Mouse (Mus musculus): Measurements from ENCODE around the gene Slc35d3. TPM values are rescaled to one million over a fixed set of nuclear protein-coding genes. Genes with fewer than 3 reads are reported as not detected.

Gene Slc35d3
- polyA plus RNA-seq (2015; fragmentation: Nextera tagmentation; extraction: Ambion mirVana) = 2.8 and 3.4 TPM in 2 replicates

DNA sequence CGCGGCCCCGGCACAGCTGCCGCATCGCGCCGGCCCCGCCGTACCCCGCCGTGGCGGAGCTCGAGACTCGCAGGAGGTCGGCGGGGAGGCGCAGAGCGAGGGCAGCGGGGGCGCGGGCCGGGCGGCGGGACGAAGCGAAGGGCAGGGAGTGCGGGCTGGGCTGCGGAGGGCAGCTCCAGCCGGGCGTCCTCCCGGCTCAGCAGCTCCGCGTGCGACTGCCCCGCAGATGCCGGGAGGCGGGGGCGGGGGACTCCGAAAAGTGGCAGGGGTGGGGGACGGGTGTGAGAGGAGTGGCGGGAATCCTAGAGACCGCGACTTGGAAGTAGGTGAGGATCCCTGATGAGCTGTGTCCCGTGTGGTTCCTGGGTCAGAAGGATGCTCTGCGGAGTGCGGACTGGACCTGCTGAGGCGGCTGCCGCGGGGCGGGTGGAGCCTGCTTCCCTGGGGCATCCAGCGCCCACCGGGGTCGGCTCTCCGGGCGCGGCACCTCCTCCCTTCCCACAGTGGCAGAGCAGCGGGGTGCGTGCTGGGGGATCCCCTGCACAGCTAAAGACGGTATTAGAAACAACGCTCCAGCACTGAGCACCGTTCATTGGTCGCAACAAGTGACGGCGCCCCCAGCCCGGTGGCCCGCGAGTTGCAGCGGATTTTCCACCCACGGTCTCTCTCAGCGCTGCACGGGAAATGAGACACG is at the start of gene Slc35d3:
TSS of gene Slc35d3 (minus strand) at position 462 of the 694 bp plus-strand sequence.
- H3K27me3 ChIP-seq = peaks cover 44% of the 10 kb centered on the region
- H3K36me3 ChIP-seq = no peaks in the 10 kb centered on the region
- peak; percentile 63 for ATAC-seq (ENCODE audit: low FRiP score, low read depth)
- H3K27ac ChIP-seq (replicated peaks) = no peak within 1 kb of the TSS
- no peaks in the 10 kb centered on the region for H3K9me3 ChIP-seq
- peak within 1 kb of the TSS; percentile 59 for H3K4me3 ChIP-seq
- peaks cover 38% of the 10 kb centered on the region for H3K4me1 ChIP-seq (replicated peaks)
- peak within 1 kb of the TSS; percentile 49 for H3K9ac ChIP-seq
- H3K4me2 ChIP-seq = peak within 1 kb of the TSS; percentile 100
- WGBS = under 1% methylated on average over 67 of the region's 72 CpGs

- Histone ChIP-seq H3K27me3 (no peaks in the 10 kb centered on the region), H3K4me2 (no peak overlapping the region)
- no peak for ATAC-seq (ENCODE audit: low FRiP score, low read depth)
Observed at GRCm38 (mm10) chr10:19900191-19900590, 48.9 kb upstream of the Slc35d3 start.

DNA sequence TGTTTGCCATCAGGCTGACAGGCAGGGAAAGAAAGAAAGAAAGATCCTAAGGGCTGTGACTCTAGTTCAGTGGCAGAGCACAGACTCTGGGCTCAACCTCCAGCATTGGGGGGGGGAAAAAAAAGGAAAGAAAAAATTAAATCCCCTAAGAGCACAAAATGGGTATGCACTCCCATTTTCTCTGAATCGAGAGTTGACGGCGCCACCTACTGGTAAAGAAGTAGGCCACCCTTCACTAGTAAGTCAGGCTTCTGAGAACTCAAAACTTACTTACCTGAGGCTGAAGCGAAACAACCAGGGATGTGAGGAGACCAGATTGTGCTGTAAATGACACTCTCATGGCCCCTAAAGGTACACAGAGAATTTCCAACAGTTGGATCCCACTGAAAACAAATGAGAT is 42.7 kb upstream of the Slc35d3 start:
- WGBS = 22% methylated on average over 4 of the region's 4 CpGs
- H3K27ac ChIP-seq (replicated peaks) = no peak overlapping the region
- H3K9me3 ChIP-seq = no peaks in the 10 kb centered on the region
- ATAC-seq (ENCODE audit: low FRiP score, low read depth) = peak; percentile 34; the same call in 1 of the 2 replicates
- H3K4me1 ChIP-seq (replicated peaks) = no peaks in the 10 kb centered on the region
- H3K4me3 ChIP-seq = no peak overlapping the region
- H3K4me2 ChIP-seq = no peak overlapping the region
- H3K36me3 ChIP-seq = no peaks in the 10 kb centered on the region
- H3K27me3 ChIP-seq = no peaks in the 10 kb centered on the region
- H3K9ac ChIP-seq = no peak overlapping the region

More at GRCm38 (mm10) chr10:19900191-19900590, 48.9 kb upstream of the Slc35d3 start:
- Histone ChIP-seq H3K27ac (replicated peaks) (no peak overlapping the region), H3K9ac (no peak overlapping the region), H3K4me1 (replicated peaks) (no peaks in the 10 kb centered on the region), H3K36me3 (no peaks in the 10 kb centered on the region), H3K4me3 (no peak overlapping the region), H3K9me3 (no peaks in the 10 kb centered on the region)
- WGBS = 79% methylated on average over 2 of the region's 2 CpGs

GRCm38 (mm10) chr10:19893146-19893545 is 41.9 kb upstream of the Slc35d3 start:
- no peak for ATAC-seq (ENCODE audit: low FRiP score, low read depth)
- no peak overlapping the region for H3K4me3 ChIP-seq
- H3K27ac ChIP-seq (replicated peaks) = no peak overlapping the region
- 73% methylated on average over 6 of the region's 6 CpGs for WGBS
- no peak overlapping the region for H3K9ac ChIP-seq
- H3K4me2 ChIP-seq = no peak overlapping the region
- no peaks in the 10 kb centered on the region for H3K27me3 ChIP-seq
- no peaks in the 10 kb centered on the region for H3K36me3 ChIP-seq
- no peaks in the 10 kb centered on the region for H3K9me3 ChIP-seq
- no peaks in the 10 kb centered on the region for H3K4me1 ChIP-seq (replicated peaks)

GRCm38 (mm10) chr10:19891686-19892085 is 40.4 kb upstream of the Slc35d3 start:
- no peaks in the 10 kb centered on the region for H3K36me3 ChIP-seq
- no peak overlapping the region for H3K27ac ChIP-seq (replicated peaks)
- H3K9me3 ChIP-seq = no peaks in the 10 kb centered on the region
- 42% methylated on average over 3 of the region's 3 CpGs for WGBS
- no peaks in the 10 kb centered on the region for H3K27me3 ChIP-seq
- H3K9ac ChIP-seq = no peak overlapping the region
- H3K4me3 ChIP-seq = no peak overlapping the region
- H3K4me2 ChIP-seq = no peak overlapping the region
- no peak for ATAC-seq (ENCODE audit: low FRiP score, low read depth)
- no peaks in the 10 kb centered on the region for H3K4me1 ChIP-seq (replicated peaks)

DNA sequence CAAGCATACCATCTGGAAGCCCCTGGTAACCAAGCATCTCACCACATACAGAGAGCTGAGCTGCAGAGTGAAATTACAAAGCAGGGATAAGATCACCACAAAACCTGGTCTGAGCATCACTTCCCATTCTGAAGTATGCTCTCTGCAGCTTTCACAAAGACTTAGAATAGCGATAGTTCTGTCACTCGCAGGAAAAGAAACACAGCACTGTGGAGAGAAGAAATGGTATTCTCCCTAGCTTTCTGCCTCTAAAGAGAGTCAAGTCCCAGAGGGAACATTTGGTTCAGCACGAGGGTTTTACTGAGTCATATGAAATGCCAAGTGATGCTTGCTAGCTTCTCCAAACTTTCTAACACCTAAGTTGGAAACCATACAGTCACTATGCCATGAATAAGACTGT is 38.6 kb upstream of the Slc35d3 start:
- ATAC-seq (ENCODE audit: low FRiP score, low read depth) = no peak

GRCm38 (mm10) chr10:19886249-19886648 is 35.0 kb upstream of the Slc35d3 start:
- Histone ChIP-seq H3K9me3 (no peaks in the 10 kb centered on the region), H3K27me3 (no peaks in the 10 kb centered on the region), H3K4me2 (no peak overlapping the region), H3K9ac (no peak overlapping the region), H3K27ac (replicated peaks) (no peak overlapping the region), H3K4me1 (replicated peaks) (no peaks in the 10 kb centered on the region), H3K4me3 (no peak overlapping the region), H3K36me3 (no peaks in the 10 kb centered on the region)
- 96% methylated on average over 3 of the region's 3 CpGs for WGBS
- ATAC-seq (ENCODE audit: low FRiP score, low read depth) = no peak

More for the DNA sequence above, 38.6 kb upstream of the Slc35d3 start:
- Histone ChIP-seq H3K9me3 (no peaks in the 10 kb centered on the region), H3K9ac (no peak overlapping the region), H3K4me3 (no peak overlapping the region), H3K36me3 (no peaks in the 10 kb centered on the region), H3K27me3 (no peaks in the 10 kb centered on the region), H3K4me1 (replicated peaks) (no peaks in the 10 kb centered on the region), H3K4me2 (no peak overlapping the region), H3K27ac (replicated peaks) (no peak overlapping the region)
- WGBS = 78% methylated on average over 3 of the region's 3 CpGs

- no peak for ATAC-seq (ENCODE audit: low FRiP score, low read depth)
- Histone ChIP-seq H3K9me3 (no peaks in the 10 kb centered on the region), H3K4me3 (no peak overlapping the region), H3K36me3 (no peaks in the 10 kb centered on the region), H3K27me3 (no peaks in the 10 kb centered on the region), H3K4me1 (replicated peaks) (no peaks in the 10 kb centered on the region), H3K4me2 (no peak overlapping the region), H3K27ac (replicated peaks) (no peak overlapping the region), H3K9ac (no peak overlapping the region)
- WGBS = 76% methylated on average over 4 of the region's 4 CpGs
Observed at GRCm38 (mm10) chr10:19884409-19884808, 33.1 kb upstream of the Slc35d3 start.

DNA sequence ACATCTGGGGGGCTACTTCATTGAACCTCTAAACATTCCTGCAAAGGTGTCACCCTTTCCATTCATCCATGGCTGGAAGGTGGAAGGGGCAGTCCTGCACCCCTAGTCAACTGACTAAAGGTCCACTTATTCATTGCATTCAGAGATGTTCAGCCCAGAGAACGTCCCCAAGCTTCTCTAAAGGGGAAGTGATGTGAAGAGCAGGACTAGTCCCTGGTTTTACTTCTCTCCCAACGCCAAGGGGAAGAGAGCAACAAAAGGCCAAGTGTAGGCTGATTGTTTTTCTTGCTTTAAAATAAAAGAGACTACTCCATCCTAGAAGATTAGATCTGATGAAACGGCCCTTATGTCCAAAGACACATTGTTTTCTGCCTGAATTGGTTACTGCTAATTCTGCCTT is 29.2 kb upstream of the Slc35d3 start:
- Histone ChIP-seq H3K4me3 (no peak overlapping the region), H3K36me3 (no peaks in the 10 kb centered on the region), H3K4me1 (replicated peaks) (no peaks in the 10 kb centered on the region), H3K4me2 (no peak overlapping the region), H3K27ac (replicated peaks) (no peak overlapping the region), H3K27me3 (no peaks in the 10 kb centered on the region), H3K9me3 (no peaks in the 10 kb centered on the region), H3K9ac (no peak overlapping the region)
- 90% methylated on average over 3 of the region's 3 CpGs for WGBS
- ATAC-seq (ENCODE audit: low FRiP score, low read depth) = no peak

DNA sequence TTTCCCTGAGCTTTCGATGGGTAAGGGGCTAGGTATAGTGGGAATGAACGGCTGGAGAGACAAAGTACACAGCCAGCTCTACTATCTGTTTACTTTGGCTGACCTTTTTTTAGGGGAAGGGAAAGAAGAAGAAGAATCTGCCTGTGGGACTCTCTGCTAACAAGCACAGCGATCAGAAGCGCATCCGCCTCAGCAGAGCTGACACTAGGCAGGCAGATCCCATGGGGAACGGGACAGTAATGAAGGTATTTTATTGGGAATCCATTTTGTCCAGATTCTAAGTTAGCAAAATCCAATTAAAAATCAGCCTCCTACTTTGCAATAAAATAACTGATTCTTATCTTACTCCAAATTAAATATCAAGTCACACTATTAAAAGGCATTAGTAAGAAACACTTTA is 27.9 kb upstream of the Slc35d3 start:
- Histone ChIP-seq H3K9ac (no peak overlapping the region), H3K27me3 (no peaks in the 10 kb centered on the region), H3K4me1 (replicated peaks) (no peaks in the 10 kb centered on the region), H3K4me3 (no peak overlapping the region), H3K27ac (replicated peaks) (no peak overlapping the region), H3K9me3 (no peaks in the 10 kb centered on the region), H3K4me2 (no peak overlapping the region), H3K36me3 (no peaks in the 10 kb centered on the region)
- 62% methylated on average over 6 of the region's 6 CpGs for WGBS
- ATAC-seq (ENCODE audit: low FRiP score, low read depth) = no peak

DNA sequence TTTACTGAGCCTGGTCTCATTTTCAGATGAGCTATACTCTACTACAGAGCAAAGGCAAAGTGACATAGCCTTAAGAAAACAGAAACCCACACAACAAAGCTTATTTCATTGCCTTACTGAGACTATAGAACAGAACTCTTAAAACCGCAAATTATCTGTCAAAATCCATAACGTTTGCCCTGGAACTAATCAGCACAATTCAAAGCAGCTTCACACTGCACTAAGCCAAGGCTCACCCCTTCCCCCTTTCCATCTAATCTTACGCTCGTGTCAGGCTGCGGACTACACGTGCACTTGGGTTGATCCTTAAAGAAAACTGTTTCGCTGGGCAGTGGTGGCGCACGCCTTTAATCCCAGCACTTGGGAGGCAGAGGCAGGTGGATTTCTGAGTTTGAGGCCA is 26.4 kb upstream of the Slc35d3 start:
- H3K36me3 ChIP-seq = no peaks in the 10 kb centered on the region
- no peak for ATAC-seq (ENCODE audit: low FRiP score, low read depth)
- no peak overlapping the region for H3K4me3 ChIP-seq
- H3K9ac ChIP-seq = no peak overlapping the region
- 88% methylated on average over 9 of the region's 9 CpGs for WGBS
- H3K27ac ChIP-seq (replicated peaks) = no peak overlapping the region
- no peaks in the 10 kb centered on the region for H3K9me3 ChIP-seq
- no peak overlapping the region for H3K4me2 ChIP-seq
- no peaks in the 10 kb centered on the region for H3K4me1 ChIP-seq (replicated peaks)
- no peaks in the 10 kb centered on the region for H3K27me3 ChIP-seq

DNA sequence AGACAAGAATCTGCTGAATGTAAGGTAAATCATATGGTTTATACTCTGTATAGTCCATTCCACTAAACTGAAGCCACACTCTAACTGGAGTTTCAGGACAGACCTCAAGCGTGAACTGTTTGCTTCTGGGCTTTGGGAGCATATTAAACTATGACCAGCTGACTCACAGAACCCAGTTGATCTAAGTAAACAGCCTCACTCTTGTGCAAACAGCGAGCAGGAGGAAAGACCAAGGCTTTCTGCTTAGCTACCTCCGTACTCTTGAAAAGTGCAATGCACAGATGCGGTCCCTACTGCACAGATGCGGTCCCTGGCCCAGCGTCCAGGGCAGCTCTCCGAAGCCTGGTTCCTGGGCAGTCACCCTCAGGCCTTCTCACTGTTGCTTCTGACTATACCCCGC is 26.0 kb upstream of the Slc35d3 start:
- Histone ChIP-seq H3K27ac (replicated peaks) (no peak overlapping the region), H3K4me3 (no peak overlapping the region), H3K36me3 (no peaks in the 10 kb centered on the region), H3K4me2 (no peak overlapping the region), H3K9ac (no peak overlapping the region), H3K4me1 (replicated peaks) (no peaks in the 10 kb centered on the region), H3K27me3 (no peaks in the 10 kb centered on the region), H3K9me3 (no peaks in the 10 kb centered on the region)
- WGBS = 90% methylated on average over 8 of the region's 8 CpGs
- ATAC-seq (ENCODE audit: low FRiP score, low read depth) = no peak

DNA sequence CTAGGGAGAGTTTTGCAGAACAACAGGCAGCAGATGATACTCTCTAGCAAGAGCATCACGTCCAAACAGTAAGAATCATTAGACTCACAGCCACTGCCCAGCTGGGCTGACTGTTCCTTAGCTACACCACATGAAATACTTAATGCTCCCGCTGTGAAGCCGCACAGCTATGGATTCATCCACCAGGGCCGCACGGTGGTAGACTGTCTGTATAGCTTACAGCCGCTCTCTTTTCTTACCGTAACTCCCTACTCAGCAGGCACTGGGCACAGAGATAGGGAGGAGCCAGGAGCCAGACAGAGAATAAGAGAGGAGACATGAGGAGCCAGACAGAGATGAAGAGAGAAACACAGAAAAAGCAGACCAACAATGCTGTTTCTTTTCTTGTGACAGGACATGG is 25.4 kb upstream of the Slc35d3 start:
- no peaks in the 10 kb centered on the region for H3K27me3 ChIP-seq
- H3K27ac ChIP-seq (replicated peaks) = no peak overlapping the region
- 40% methylated on average over 7 of the region's 7 CpGs for WGBS
- H3K4me1 ChIP-seq (replicated peaks) = no peaks in the 10 kb centered on the region
- 0 out of 2 replicates have a peak, but pooled peaks have one; percentile 42 for ATAC-seq (ENCODE audit: low FRiP score, low read depth)
- H3K4me3 ChIP-seq = no peak overlapping the region
- H3K9me3 ChIP-seq = no peaks in the 10 kb centered on the region
- H3K4me2 ChIP-seq = no peak overlapping the region
- H3K9ac ChIP-seq = no peak overlapping the region
- H3K36me3 ChIP-seq = no peaks in the 10 kb centered on the region

Measured in hindbrain, embryonic 15.5 days (tissue).